Mouse (Mus musculus): ENCODE results near the gene Rora. TPM values are rescaled to one million over a fixed set of nuclear protein-coding genes. Genes with fewer than 3 reads are reported as not detected.

Rora gene
- polyA plus RNA-seq, 1 experiment: 4.7 TPM

GRCm38 (mm10) chr9:69213796-69214195 is 560.2 kb downstream of the Rora start:
- no peak for TF ChIP-seq POLR2A (IDR thresholded peaks at IDR 0.05; ENCODE audit: control insufficient read depth, extremely low read depth, insufficient read depth, low read length, poor library complexity)
- TF ChIP-seq CTCF (IDR thresholded peaks at IDR 0.05; ENCODE audit: borderline replicate concordance, control insufficient read depth, extremely low read depth, insufficient read depth, low read length, poor library complexity): no peak
- WGBS: 86% methylated on average over 5 of the region's 5 CpGs
- Histone ChIP-seq H3K4me1 (replicated peaks; ENCODE audit: control insufficient read depth, insufficient read depth, low read length) (no peaks in the 10 kb centered on the region), H3K27me3 (ENCODE audit: control insufficient read depth, insufficient read depth, low read length) (no peaks in the 10 kb centered on the region), H3K4me3 (ENCODE audit: control insufficient read depth, insufficient read depth, low read length) (no peak overlapping the region), H3K27ac (ENCODE audit: control insufficient read depth, insufficient read depth, low read length) (no peak overlapping the region), H3K36me3 (ENCODE audit: control insufficient read depth, insufficient read depth, low read length) (no peaks in the 10 kb centered on the region)
- DNase-seq: no peak

GRCm38 (mm10) chr9:69224841-69225240 is 571.3 kb downstream of the Rora start:
- H3K27ac ChIP-seq (ENCODE audit: control insufficient read depth, insufficient read depth, low read length): no peak overlapping the region
- no peaks in the 10 kb centered on the region for H3K36me3 ChIP-seq (ENCODE audit: control insufficient read depth, insufficient read depth, low read length)
- DNase-seq: no peak
- no peak for TF ChIP-seq POLR2A (IDR thresholded peaks at IDR 0.05; ENCODE audit: control insufficient read depth, extremely low read depth, insufficient read depth, low read length, poor library complexity)
- no peak for TF ChIP-seq CTCF (IDR thresholded peaks at IDR 0.05; ENCODE audit: borderline replicate concordance, control insufficient read depth, extremely low read depth, insufficient read depth, low read length, poor library complexity)
- H3K4me3 ChIP-seq (ENCODE audit: control insufficient read depth, insufficient read depth, low read length): no peak overlapping the region
- H3K4me1 ChIP-seq (replicated peaks; ENCODE audit: control insufficient read depth, insufficient read depth, low read length): peaks cover 10% of the 10 kb centered on the region
- H3K27me3 ChIP-seq (ENCODE audit: control insufficient read depth, insufficient read depth, low read length): no peaks in the 10 kb centered on the region
- WGBS: 71% methylated on average over 3 of the region's 3 CpGs

GRCm38 (mm10) chr9:69226424-69226823 is 572.8 kb downstream of the Rora start:
- TF ChIP-seq POLR2A (IDR thresholded peaks at IDR 0.05; ENCODE audit: control insufficient read depth, extremely low read depth, insufficient read depth, low read length, poor library complexity) (no peak), CTCF (IDR thresholded peaks at IDR 0.05; ENCODE audit: borderline replicate concordance, control insufficient read depth, extremely low read depth, insufficient read depth, low read length, poor library complexity) (no peak)
- Histone ChIP-seq H3K4me1 (replicated peaks; ENCODE audit: control insufficient read depth, insufficient read depth, low read length) (peaks cover 10% of the 10 kb centered on the region), H3K27me3 (ENCODE audit: control insufficient read depth, insufficient read depth, low read length) (no peaks in the 10 kb centered on the region), H3K27ac (ENCODE audit: control insufficient read depth, insufficient read depth, low read length) (no peak overlapping the region), H3K36me3 (ENCODE audit: control insufficient read depth, insufficient read depth, low read length) (no peaks in the 10 kb centered on the region), H3K4me3 (ENCODE audit: control insufficient read depth, insufficient read depth, low read length) (no peak overlapping the region)
- DNase-seq: peak; percentile 9
- 17% methylated on average over 3 of the region's 3 CpGs for WGBS

DNA sequence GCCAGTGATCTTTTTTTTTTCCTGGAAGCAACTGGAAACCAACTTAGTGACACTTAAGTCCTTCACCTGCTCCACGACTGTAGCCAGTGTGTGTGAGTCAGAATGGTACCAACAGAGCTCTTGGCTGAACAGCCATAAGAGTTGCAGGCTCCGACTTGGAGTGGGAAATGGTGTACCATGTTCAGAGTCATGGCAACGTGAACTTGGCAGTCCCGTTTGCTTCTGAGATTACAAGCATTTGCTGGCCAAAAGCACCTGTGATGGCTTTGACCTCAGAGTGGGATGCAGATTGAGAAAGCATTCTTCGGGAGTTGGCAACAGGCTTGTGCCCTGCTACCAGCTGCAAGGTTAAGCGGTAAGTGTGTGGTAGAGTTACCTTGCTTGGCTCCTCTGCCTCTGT is 574.2 kb downstream of the Rora start:
- Histone ChIP-seq H3K4me1 (replicated peaks; ENCODE audit: control insufficient read depth, insufficient read depth, low read length) (peaks cover 10% of the 10 kb centered on the region), H3K27me3 (ENCODE audit: control insufficient read depth, insufficient read depth, low read length) (no peaks in the 10 kb centered on the region), H3K36me3 (ENCODE audit: control insufficient read depth, insufficient read depth, low read length) (no peaks in the 10 kb centered on the region), H3K4me3 (ENCODE audit: control insufficient read depth, insufficient read depth, low read length) (no peak overlapping the region), H3K27ac (ENCODE audit: control insufficient read depth, insufficient read depth, low read length) (no peak overlapping the region)
- TF ChIP-seq POLR2A (IDR thresholded peaks at IDR 0.05; ENCODE audit: control insufficient read depth, extremely low read depth, insufficient read depth, low read length, poor library complexity): no peak
- DNase-seq: no peak
- WGBS: 85% methylated on average over 6 of the region's 6 CpGs

- no peak for DNase-seq
- no peak overlapping the region for H3K4me3 ChIP-seq (ENCODE audit: control insufficient read depth, insufficient read depth, low read length)
- H3K27me3 ChIP-seq (ENCODE audit: control insufficient read depth, insufficient read depth, low read length): no peaks in the 10 kb centered on the region
Observed at GRCm38 (mm10) chr9:69229935-69230334, 576.3 kb downstream of the Rora start.

GRCm38 (mm10) chr9:69234526-69234925 is 580.9 kb downstream of the Rora start:
- no peak overlapping the region for H3K4me3 ChIP-seq (ENCODE audit: control insufficient read depth, insufficient read depth, low read length)
- no peak for DNase-seq
- no peak overlapping the region for H3K27ac ChIP-seq (ENCODE audit: control insufficient read depth, insufficient read depth, low read length)
- H3K36me3 ChIP-seq (ENCODE audit: control insufficient read depth, insufficient read depth, low read length): no peaks in the 10 kb centered on the region
- WGBS: 86% methylated on average over 7 of the region's 7 CpGs
- H3K4me1 ChIP-seq (replicated peaks; ENCODE audit: control insufficient read depth, insufficient read depth, low read length): peaks cover 7% of the 10 kb centered on the region
- no peak for TF ChIP-seq POLR2A (IDR thresholded peaks at IDR 0.05; ENCODE audit: control insufficient read depth, extremely low read depth, insufficient read depth, low read length, poor library complexity)
- no peaks in the 10 kb centered on the region for H3K27me3 ChIP-seq (ENCODE audit: control insufficient read depth, insufficient read depth, low read length)

More at GRCm38 (mm10) chr9:69229935-69230334, 576.3 kb downstream of the Rora start:
- TF ChIP-seq POLR2A (IDR thresholded peaks at IDR 0.05; ENCODE audit: control insufficient read depth, extremely low read depth, insufficient read depth, low read length, poor library complexity) (no peak), CTCF (IDR thresholded peaks at IDR 0.05; ENCODE audit: borderline replicate concordance, control insufficient read depth, extremely low read depth, insufficient read depth, low read length, poor library complexity) (no peak)
- Histone ChIP-seq H3K27ac (ENCODE audit: control insufficient read depth, insufficient read depth, low read length) (no peak overlapping the region), H3K36me3 (ENCODE audit: control insufficient read depth, insufficient read depth, low read length) (no peaks in the 10 kb centered on the region), H3K4me1 (replicated peaks; ENCODE audit: control insufficient read depth, insufficient read depth, low read length) (peaks cover 10% of the 10 kb centered on the region)
- WGBS: 93% methylated on average over 7 of the region's 7 CpGs

DNA sequence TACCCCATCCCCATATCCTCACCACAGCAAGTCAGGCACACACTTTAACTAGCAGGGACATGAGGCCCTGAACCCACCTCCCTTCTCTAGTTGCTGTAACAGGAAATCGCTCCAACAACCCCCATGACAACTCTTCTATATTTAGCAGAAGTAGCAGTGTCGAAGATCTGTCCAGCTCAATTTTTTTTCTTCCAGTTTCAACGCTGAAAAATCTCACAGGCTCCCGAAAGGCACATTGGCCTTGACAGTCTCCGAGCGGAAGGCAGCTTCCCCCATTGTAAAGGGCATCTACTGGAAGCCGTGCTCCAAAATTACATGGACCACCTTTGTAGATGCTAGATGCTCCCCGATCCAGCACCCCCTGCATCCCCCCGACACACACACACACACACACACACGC is 583.7 kb downstream of the Rora start:
- peaks cover 7% of the 10 kb centered on the region for H3K4me1 ChIP-seq (replicated peaks; ENCODE audit: control insufficient read depth, insufficient read depth, low read length)
- H3K27me3 ChIP-seq (ENCODE audit: control insufficient read depth, insufficient read depth, low read length): no peaks in the 10 kb centered on the region
- no peak for DNase-seq
- WGBS: 42% methylated on average over 10 of the region's 10 CpGs
- no peak overlapping the region for H3K27ac ChIP-seq (ENCODE audit: control insufficient read depth, insufficient read depth, low read length)
- TF ChIP-seq POLR2A (IDR thresholded peaks at IDR 0.05; ENCODE audit: control insufficient read depth, extremely low read depth, insufficient read depth, low read length, poor library complexity) (no peak), CTCF (IDR thresholded peaks at IDR 0.05; ENCODE audit: borderline replicate concordance, control insufficient read depth, extremely low read depth, insufficient read depth, low read length, poor library complexity) (no peak)
- H3K4me3 ChIP-seq (ENCODE audit: control insufficient read depth, insufficient read depth, low read length): no peak overlapping the region
- H3K36me3 ChIP-seq (ENCODE audit: control insufficient read depth, insufficient read depth, low read length): no peaks in the 10 kb centered on the region

Measured in thymus, adult 2 months (tissue).